Mouse (Mus musculus): Measurements from ENCODE around the gene Hira. TPM values are rescaled to one million over a fixed set of nuclear protein-coding genes. Genes with fewer than 3 reads are reported as not detected.

Hira gene
- polyA plus RNA-seq, 1 experiment from 2014 or later = 53.8 TPM

DNA sequence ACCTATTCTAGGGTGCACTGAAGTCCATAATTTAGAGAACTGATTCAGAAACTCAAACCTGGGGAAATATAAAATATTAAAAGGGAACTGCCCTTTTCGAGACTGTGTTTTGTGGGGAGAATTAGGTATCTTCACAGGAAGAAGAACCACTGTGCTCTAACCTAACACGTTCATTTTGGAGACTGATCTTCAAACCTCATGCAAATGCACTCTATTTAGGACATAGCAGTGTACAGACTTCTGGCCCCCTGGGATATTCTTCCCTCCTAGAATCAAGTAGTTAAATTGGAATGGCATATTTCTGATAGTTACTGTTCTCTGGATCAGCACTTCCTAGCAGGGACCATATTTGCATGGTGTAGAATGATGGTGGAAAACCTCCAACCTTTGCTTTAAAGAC, 133.9 kb downstream of the Hira start:
- ChIA-PET CTCF (no interaction called here), POLR2A (no interaction called here)
- no peak for TF ChIP-seq CTCF (IDR thresholded peaks at IDR 0.05)
- peaks cover 20% of the 10 kb centered on the region for H3K27me3 ChIP-seq
- DNase-seq (ENCODE audit: low read depth, low spot score) = no peak
- in situ Hi-C loops (cut with MboI; ENCODE audit: low pct_unique_long_range_greater_than_20kb) = no loop called here
- ATAC-seq = no peak

DNA sequence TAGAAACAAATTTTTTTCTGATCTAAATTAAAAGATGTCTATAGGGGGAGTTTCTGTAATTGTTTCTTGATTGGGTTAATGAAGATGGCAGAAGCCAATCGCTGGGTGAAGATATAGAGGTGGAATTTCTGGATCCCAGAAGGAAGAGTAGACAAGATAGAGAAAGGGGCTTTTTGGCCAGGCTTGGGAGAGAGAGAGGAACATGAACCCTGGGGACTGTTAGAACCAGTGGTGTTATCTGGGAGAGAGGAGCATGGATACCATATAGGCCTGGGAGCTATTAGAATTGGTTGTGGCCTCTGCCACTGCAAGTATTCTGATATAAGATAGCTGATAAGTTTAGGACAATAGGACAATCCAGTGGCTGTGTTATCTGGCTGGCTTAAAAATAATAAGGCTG, 136.7 kb downstream of the Hira start:
- TF ChIP-seq CTCF (IDR thresholded peaks at IDR 0.05) = no peak
- no peak for ATAC-seq
- CTCF ChIA-PET = no interaction called here

DNA sequence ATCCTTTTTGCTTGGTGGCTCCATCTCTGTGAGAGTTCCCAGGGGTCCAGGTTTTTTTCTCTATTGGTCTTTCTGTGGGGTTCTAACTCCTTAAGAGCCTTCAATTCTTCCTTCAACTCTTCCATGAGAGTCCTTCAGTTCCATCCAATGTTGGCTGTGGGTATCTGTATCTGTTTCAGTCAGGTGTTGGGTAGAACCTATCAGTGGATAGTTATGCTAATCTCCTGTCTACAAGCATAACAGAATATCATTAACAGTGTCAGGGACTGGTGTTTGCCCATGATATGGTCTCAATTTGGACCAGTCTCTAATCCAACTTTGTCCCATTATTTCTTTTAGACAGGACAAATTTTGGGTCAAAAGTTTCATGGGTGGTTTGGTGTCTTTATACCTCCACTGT, 137.8 kb downstream of the Hira start:
- in situ Hi-C loops (cut with MboI; ENCODE audit: low pct_unique_long_range_greater_than_20kb) = loop anchor here (5.0 kb wide), 1 partner anchor 158 kb away; no protein-coding TSS in a partner anchor
- no peak for ATAC-seq
- TF ChIP-seq CTCF (IDR thresholded peaks at IDR 0.05) = no peak
- DNase-seq (ENCODE audit: low read depth, low spot score) = no peak
- ChIA-PET POLR2A (no interaction called here), CTCF (no interaction called here)
- peaks cover 13% of the 10 kb centered on the region for H3K27me3 ChIP-seq

More for the DNA sequence above, 136.7 kb downstream of the Hira start:
- DNase-seq (ENCODE audit: low read depth, low spot score) = no peak
- peaks cover 20% of the 10 kb centered on the region for H3K27me3 ChIP-seq
- POLR2A ChIA-PET = no interaction called here
- in situ Hi-C loops (cut with MboI; ENCODE audit: low pct_unique_long_range_greater_than_20kb) = no loop called here

Other genes starting within 250 kb of the Hira start
- 28.2 TPM for gene Sept5, start 247.1 kb upstream of the Hira start, polyA plus RNA-seq (2021)
- not detected for gene Cldn5, start 100.2 kb upstream of the Hira start, polyA plus RNA-seq (2021)
- gene Ufd1, start 65.3 kb upstream of the Hira start, polyA plus RNA-seq (2021) = 73.0 TPM
- 20.0 TPM for gene Cdc45, start 65.0 kb upstream of the Hira start, polyA plus RNA-seq (2021)
- 17.6 TPM for gene 2510002D24Rik, start 40.5 kb upstream of the Hira start, polyA plus RNA-seq (2021)
- gene Gm28539, start 40.5 kb upstream of the Hira start, polyA plus RNA-seq (2021) = 10.8 TPM
- 80.1 TPM for gene Mrpl40, start 175 bp upstream of the Hira start, polyA plus RNA-seq (2021)

Data from Patski (cell line).